Mouse (Mus musculus) megakaryocyte-erythroid progenitor cell, adult 5-6 weeks (primary cell): ENCODE measurements around the gene Acer3. TPM values are rescaled to one million over a fixed set of nuclear protein-coding genes. Genes with fewer than 3 reads are reported as not detected.

ENCODE experiments used
- ATAC-seq: replicated peaks from 2 replicates; pipeline ENCODE4 v1.8.0; 2016; ENCODE audit warnings: mild to moderate bottlenecking, inconsistent platforms; ENCODE audit not compliant: severe bottlenecking, poor library complexity, low FRiP score, low TSS enrichment
- total RNA-seq, 2 experiments: library from RNA; stranded (forward) in 1 of 2; stranded (reverse) in 1 of 2; fragments of 200-1000, 215-1000 nt in 1 of 2; fragments of >200 nt in 1 of 2; fragmentation: Nextera tagmentation in 1 of 2; gene quantifications; 2 replicates each; pipeline ENCODE4 v1.2.3; 2014 to 2017

Acer3 gene
- total RNA-seq, 2 experiments from 2014 or later, result 28.9 to 55.6 TPM

GRCm38 (mm10) chr7:98164382-98164998 lies 156.5 kb downstream of the Acer3 start:
- no peak for ATAC-seq

DNA sequence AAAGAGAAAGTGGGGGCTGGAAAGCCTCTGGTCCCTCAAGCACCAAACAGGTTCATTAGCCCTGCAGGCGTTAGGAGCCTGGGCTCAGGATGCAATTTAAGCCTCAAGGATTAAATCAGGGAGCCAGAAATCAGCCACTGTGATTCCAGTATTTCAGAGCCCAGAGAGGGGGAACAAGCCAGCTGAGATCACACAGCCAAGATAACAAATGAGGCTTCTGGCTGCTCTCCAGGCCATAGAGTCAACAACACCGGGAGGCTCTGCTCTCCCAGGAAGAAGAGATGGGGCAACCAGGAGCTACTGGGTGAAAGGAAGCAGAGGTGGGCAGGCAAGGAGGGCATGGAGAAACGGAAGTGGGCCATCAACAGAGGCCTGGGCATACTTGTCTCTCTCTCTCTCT lies 157.3 kb downstream of the Acer3 start:
- ATAC-seq, result no peak

DNA sequence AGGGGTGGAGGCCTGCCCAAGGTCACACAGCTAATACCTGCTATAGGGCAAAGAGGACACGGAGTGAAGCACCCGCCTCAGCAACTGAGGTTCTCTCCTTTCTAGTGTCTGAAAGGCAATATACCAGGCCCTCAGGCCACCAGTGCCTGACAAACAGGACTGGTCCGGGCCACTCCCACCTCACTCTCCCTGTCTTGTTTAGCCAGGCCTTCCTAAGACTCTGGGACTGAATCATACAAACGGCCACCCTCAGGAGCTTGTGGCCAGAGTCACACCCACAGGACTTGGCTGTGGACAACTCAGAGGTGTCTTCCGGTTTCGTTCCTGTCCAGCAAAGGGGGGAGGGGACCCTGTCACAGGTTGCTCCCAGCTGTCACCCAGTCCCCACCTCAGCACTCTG lies 158.8 kb downstream of the Acer3 start:
- no peak for ATAC-seq

- no peak for ATAC-seq
Measured at GRCm38 (mm10) chr7:98160041-98160740, 160.8 kb downstream of the Acer3 start.

DNA sequence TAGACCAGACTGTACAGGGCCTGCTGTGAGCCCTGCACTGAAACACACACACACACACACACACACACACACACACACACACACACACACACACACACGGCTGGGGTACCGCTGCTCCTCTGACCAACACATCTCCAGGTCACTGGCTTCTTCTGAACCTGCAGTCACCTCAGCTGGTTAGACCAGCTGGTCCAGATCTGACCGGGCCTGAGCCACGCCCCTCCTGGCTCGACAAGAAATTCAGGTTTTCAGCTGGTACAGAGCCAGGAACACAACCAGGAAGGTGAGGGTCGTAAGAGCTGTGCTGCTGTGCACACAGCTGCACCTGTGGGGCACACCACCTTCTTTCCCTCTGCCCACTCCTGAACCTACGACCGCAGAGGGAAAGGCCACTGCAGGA lies 162.5 kb downstream of the Acer3 start:
- ATAC-seq, result no peak

DNA sequence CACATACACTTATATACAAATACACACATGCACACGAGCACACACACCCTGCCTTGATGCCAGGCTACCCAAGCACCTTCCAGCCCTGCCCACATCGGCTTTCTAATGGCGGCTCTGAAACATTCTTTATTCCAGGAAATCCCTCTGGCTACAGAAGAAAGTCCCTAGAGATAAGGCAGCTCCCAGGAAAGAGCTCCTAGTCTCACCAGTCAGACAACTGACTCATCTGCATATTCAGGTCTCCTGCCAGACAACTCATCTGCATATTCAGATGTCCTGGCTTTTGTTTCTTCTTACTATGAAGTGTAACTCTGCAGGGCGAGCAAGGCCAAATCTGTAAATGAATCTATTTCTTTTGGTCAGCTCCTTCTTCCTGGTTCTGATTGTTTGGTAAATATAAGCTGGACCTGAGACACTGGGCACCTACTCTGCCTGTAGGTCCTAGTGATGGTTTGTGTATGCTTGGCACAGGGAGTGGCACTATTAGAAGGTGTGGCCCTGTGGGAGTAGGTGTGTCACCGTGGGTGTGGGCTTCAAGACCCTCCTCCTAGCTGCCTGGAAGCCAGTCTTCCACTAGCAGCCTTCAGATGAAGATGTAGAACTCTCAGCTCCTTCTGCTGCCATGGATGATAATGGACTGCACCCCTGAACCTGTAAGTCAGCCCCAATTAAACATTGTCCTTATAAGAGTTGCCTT lies 163.2 kb downstream of the Acer3 start:
- no peak for ATAC-seq

Other genes starting within 250 kb of the Acer3 start
- gene Myo7a, start 201.7 kb downstream of the Acer3 start, total RNA-seq (2014; fragmentation: Nextera tagmentation), result 2.3 and 6.1 TPM in 2 replicates
- gene Myo7a, start 201.7 kb downstream of the Acer3 start, total RNA-seq (2017), result 1.9 and 10.8 TPM in 2 replicates
- gene Omp, start 175.7 kb downstream of the Acer3 start, total RNA-seq (2014; fragmentation: Nextera tagmentation), result 0.63 and 0.82 TPM in 2 replicates
- not detected in 2 replicates for gene Omp, start 175.7 kb downstream of the Acer3 start, total RNA-seq (2017)
- gene Capn5, start 142.9 kb downstream of the Acer3 start, total RNA-seq (2014; fragmentation: Nextera tagmentation), result 7.5 and 8.3 TPM in 2 replicates
- gene Capn5, start 142.9 kb downstream of the Acer3 start, total RNA-seq (2017), result 5.6 and 5.9 TPM in 2 replicates
- gene B3gnt6, start 121.7 kb downstream of the Acer3 start, total RNA-seq (2014; fragmentation: Nextera tagmentation), result not detected in 2 replicates
- not detected in 2 replicates for gene B3gnt6, start 121.7 kb downstream of the Acer3 start, total RNA-seq (2017)
- gene Tsku, start 40.1 kb upstream of the Acer3 start, total RNA-seq (2014; fragmentation: Nextera tagmentation), result not detected in 2 replicates
- gene Tsku, start 40.1 kb upstream of the Acer3 start, total RNA-seq (2017), result not detected in 2 replicates
- gene Gucy2d, start 119.2 kb upstream of the Acer3 start, total RNA-seq (2014; fragmentation: Nextera tagmentation), result not detected in 2 replicates
- not detected in 2 replicates for gene Gucy2d, start 119.2 kb upstream of the Acer3 start, total RNA-seq (2017)
- not detected in 2 replicates for gene Lrrc32, start 168.1 kb upstream of the Acer3 start, total RNA-seq (2014; fragmentation: Nextera tagmentation)
- gene Lrrc32, start 168.1 kb upstream of the Acer3 start, total RNA-seq (2017), result not detected in 2 replicates